Mouse (Mus musculus): ENCODE measurements around the gene Setd1b.

Setd1b gene

GRCm38 (mm10) chr5:123140694-123141554 lies 1.1 kb upstream of the Setd1b start:
- DNase-seq (ENCODE audit: low spot score) = peak; percentile 83

GRCm38 (mm10) chr5:123141555-123142160 lies 335 bp upstream of the Setd1b start:
- DNase-seq (ENCODE audit: low spot score) = peak; percentile 52

GRCm38 (mm10) chr5:123143251-123143970 lies 1.4 kb downstream of the Setd1b start:
- DNase-seq (ENCODE audit: low spot score) = peak; percentile 71

GRCm38 (mm10) chr5:123143971-123144745 lies 2.2 kb downstream of the Setd1b start:
- DNase-seq (ENCODE audit: low spot score) = no peak

- DNase-seq (ENCODE audit: low spot score) = no peak
These were observed 3.0 kb downstream of the Setd1b start for GRCm38 (mm10) chr5:123144746-123145590.

GRCm38 (mm10) chr5:123146357-123146756 lies 4.4 kb downstream of the Setd1b start:
- DNase-seq (ENCODE audit: low spot score) = no peak

- DNase-seq (ENCODE audit: low spot score) = no peak
These were observed 5.6 kb downstream of the Setd1b start for GRCm38 (mm10) chr5:123147569-123147968.

GRCm38 (mm10) chr5:123148073-123148722 lies 6.2 kb downstream of the Setd1b start:
- DNase-seq (ENCODE audit: low spot score) = no peak

- peak; percentile 82 for DNase-seq (ENCODE audit: low spot score)
These were observed 7.7 kb downstream of the Setd1b start for GRCm38 (mm10) chr5:123149451-123150400.

- no peak for DNase-seq (ENCODE audit: low spot score)
These were observed 8.6 kb downstream of the Setd1b start for GRCm38 (mm10) chr5:123150641-123151040.

GRCm38 (mm10) chr5:123151077-123151476 lies 9.1 kb downstream of the Setd1b start:
- no peak for DNase-seq (ENCODE audit: low spot score)

- DNase-seq (ENCODE audit: low spot score) = no peak
These were observed 9.8 kb downstream of the Setd1b start for GRCm38 (mm10) chr5:123151707-123152362.

GRCm38 (mm10) chr5:123152901-123153300 lies 10.9 kb downstream of the Setd1b start:
- no peak for DNase-seq (ENCODE audit: low spot score)

- DNase-seq (ENCODE audit: low spot score) = no peak
These were observed 13.4 kb downstream of the Setd1b start for GRCm38 (mm10) chr5:123155425-123155824.

GRCm38 (mm10) chr5:123156763-123157162 lies 14.8 kb downstream of the Setd1b start:
- DNase-seq (ENCODE audit: low spot score) = no peak

- DNase-seq (ENCODE audit: low spot score) = no peak
These were observed 16.0 kb downstream of the Setd1b start for GRCm38 (mm10) chr5:123157972-123158371.

- DNase-seq (ENCODE audit: low spot score) = no peak
These were observed 17.5 kb downstream of the Setd1b start for GRCm38 (mm10) chr5:123159446-123159845.

- DNase-seq (ENCODE audit: low spot score) = no peak
These were observed 17.9 kb downstream of the Setd1b start for GRCm38 (mm10) chr5:123159866-123160265.

GRCm38 (mm10) chr5:123160341-123160740 lies 18.3 kb downstream of the Setd1b start:
- no peak for DNase-seq (ENCODE audit: low spot score)

Data from testis, postnatal 14 days (tissue).